Mouse (Mus musculus) C2C12 (cell line): ENCODE measurements around the gene Bmp7. TPM values are rescaled to one million over a fixed set of nuclear protein-coding genes. Genes with fewer than 3 reads are reported as not detected.

ENCODE experiments used
- H3K27me3 ChIP-seq: one replicate; pipeline ENCODE4 v1.6.1; 2011; ENCODE audit not compliant: control insufficient read depth, insufficient read depth, insufficient read length
- H3K36me3 ChIP-seq: one replicate; pipeline ENCODE4 v1.6.1; 2011; ENCODE audit not compliant: control insufficient read depth, insufficient read depth
- H3K4me3 ChIP-seq: one replicate; pipeline ENCODE4 v1.5.1; 2011; ENCODE audit warnings: mild to moderate bottlenecking, control low read depth; ENCODE audit not compliant: poor library complexity, insufficient read depth, severe bottlenecking
- H3K79me2 ChIP-seq: one replicate; pipeline ENCODE4 v1.6.1; 2011; ENCODE audit not compliant: control insufficient read depth, insufficient read depth
- H3K79me3 ChIP-seq: one replicate; pipeline ENCODE4 v1.6.1; 2011; ENCODE audit warnings: low read depth, control low read depth
- H3ac ChIP-seq: one replicate; pipeline ENCODE3; 2011; ENCODE audit warnings: low read depth; ENCODE audit not compliant: control insufficient read depth, insufficient read length
- CEBPB ChIP-seq: IDR thresholded peaks from one replicate; pipeline ENCODE4 v1.6.1; 2011; ENCODE audit warnings: low read depth, mild to moderate bottlenecking, control low read depth, moderate library complexity
- CTCF ChIP-seq: IDR thresholded peaks from one replicate; pipeline ENCODE4 v1.5.1; 2011; ENCODE audit not compliant: control insufficient read depth, insufficient read depth, insufficient read length
- FOSL1 ChIP-seq: IDR thresholded peaks from one replicate; pipeline ENCODE4 v1.8.0; 2011; ENCODE audit warnings: mild to moderate bottlenecking, low read length; ENCODE audit not compliant: poor library complexity, insufficient read depth, severe bottlenecking
- MAX ChIP-seq: IDR thresholded peaks from one replicate; pipeline ENCODE4 v1.6.1; 2011; ENCODE audit warnings: mild to moderate bottlenecking, control low read depth
- MYOD1 ChIP-seq: IDR thresholded peaks from one replicate; pipeline ENCODE4 v1.6.1; 2011; ENCODE audit warnings: low read depth; ENCODE audit not compliant: control insufficient read depth, insufficient read length
- MYOG ChIP-seq: IDR thresholded peaks from one replicate; pipeline ENCODE4 v1.6.1; 2011; ENCODE audit not compliant: control insufficient read depth, insufficient read length; ENCODE audit errors: extremely low read depth
- USF1 ChIP-seq: IDR thresholded peaks from one replicate; pipeline ENCODE4 v1.6.1; 2011; ENCODE audit warnings: low read depth, mild to moderate bottlenecking, control low read depth, moderate library complexity
- microRNA-seq: library from miRNA; unstranded; fragments of <30 nt; microRNA quantifications from one replicate; pipeline ENCODE4, GENCODE M21; 2019; ENCODE audit warnings: borderline microRNAs expressed
- polyA plus RNA-seq: library from polyadenylated mRNA; unstranded; fragments of >200 nt; fragmentation: generic; extraction: Trizol; gene quantifications from one replicate; pipeline ENCODE4 v1.2.1, GENCODE M21; 2012; ENCODE audit warnings: missing spikeins

Bmp7 gene
- polyA plus RNA-seq, 1 experiment = 0.01 TPM

DNA sequence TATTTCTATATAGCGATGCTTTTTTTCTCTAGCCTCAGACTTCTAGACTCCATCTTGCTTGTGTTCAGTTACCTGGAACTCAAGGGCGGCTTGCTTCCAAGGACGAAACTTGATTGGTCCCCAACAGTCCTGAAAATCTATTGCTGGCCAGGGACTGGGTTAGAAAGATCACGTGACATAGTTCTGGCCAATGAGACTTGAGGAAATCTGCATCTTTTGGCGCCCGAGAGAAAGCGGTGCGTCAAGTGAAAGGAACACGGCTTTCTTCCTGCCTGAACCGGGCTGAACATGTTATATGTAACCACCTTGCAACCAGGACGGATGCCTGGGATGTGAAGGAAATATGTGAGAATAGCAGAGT lies 114.4 kb downstream of the Bmp7 start:
- no peaks in the 10 kb centered on the region for H3K79me3 ChIP-seq
- no peaks in the 10 kb centered on the region for H3K36me3 ChIP-seq
- H3ac ChIP-seq = no peak overlapping the region
- H3K27me3 ChIP-seq = peaks cover 12% of the 10 kb centered on the region
- no peak overlapping the region for H3K4me3 ChIP-seq
- no peak for TF ChIP-seq MAX
- TF ChIP-seq MYOG = no peak
- TF ChIP-seq USF1 = peak; percentile 33
- TF ChIP-seq FOSL1 = no peak
- TF ChIP-seq MYOD1 = no peak
- no peak for TF ChIP-seq CEBPB
- H3K79me2 ChIP-seq = no peaks in the 10 kb centered on the region

DNA sequence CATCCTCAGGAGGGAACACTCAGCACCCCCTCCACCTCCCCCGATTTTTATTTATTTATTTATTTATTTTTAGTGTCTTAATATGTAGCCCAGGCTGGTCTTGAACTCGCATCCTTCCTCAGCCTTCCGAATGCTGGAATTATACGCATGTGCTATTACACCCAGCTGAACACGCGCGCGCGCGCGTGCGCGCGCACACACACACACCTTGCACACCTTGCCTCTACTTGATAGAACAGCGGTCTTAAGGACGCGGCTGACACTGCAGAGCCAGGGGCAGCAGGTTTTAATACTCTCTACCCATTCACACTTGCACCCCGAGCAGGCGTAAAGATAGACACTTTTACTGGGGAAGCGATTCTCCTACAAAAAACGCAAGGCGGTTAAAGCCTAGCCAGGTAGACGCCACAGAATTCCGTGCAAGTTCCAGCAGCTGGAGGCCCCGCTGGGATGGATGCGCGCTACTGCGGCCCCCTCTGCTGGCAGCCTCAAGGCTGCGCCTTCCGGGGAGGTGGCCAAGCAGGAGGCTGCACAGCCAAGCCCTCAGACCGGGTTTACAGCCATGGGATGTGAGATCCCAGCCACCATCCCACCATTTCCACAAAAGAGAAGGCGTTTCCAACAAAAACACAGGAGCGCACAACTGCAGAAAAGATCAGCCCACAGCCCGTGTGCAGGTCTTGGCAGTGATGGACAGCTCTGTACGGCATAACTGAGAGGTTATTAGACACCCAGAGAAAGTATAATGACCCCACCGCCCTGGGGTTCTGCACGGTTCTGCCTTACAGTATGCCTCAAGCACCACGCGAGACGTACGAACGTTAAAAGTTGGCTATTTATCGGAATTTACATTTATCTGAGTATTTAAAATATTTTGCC lies 115.0 kb downstream of the Bmp7 start:
- H3K36me3 ChIP-seq = no peaks in the 10 kb centered on the region
- peaks cover 12% of the 10 kb centered on the region for H3K27me3 ChIP-seq
- H3K4me3 ChIP-seq = no peak overlapping the region
- no peaks in the 10 kb centered on the region for H3K79me3 ChIP-seq
- no peaks in the 10 kb centered on the region for H3K79me2 ChIP-seq
- TF ChIP-seq CEBPB (no peak), CTCF (peak; percentile 20)
- H3ac ChIP-seq = no peak overlapping the region

DNA sequence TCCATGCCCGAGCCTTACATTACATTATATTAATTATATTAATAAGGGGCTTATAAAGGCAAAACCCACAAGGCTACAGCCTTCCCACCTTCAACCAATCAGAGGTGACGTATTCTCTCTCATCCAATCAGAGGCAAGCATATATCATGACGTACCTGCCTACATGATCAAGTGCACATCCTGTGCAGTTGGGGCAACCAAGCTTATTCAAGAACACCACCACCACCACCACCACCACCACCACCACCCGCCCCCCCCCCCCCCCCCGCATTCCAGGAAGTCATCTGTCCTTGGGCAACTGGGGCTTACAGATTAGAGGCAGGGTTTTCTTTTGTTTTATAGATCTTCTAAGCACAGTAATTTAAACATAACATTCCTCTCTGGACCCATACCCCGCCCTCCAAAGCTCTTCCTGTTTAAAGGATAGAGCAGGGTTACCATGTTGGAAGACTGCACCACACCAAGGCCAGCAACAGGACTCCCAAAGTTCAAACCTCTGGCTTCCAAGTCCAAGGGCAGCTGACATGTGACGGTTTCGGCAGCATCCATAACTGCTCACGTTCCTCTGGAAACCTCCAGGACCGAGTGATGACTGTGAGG lies 121.4 kb downstream of the Bmp7 start:
- TF ChIP-seq USF1 (no peak), MYOD1 (no peak), CTCF (no peak), MAX (no peak), FOSL1 (no peak), MYOG (no peak)

More for the DNA sequence above, 121.4 kb downstream of the Bmp7 start:
- Histone ChIP-seq H3K79me3 (no peaks in the 10 kb centered on the region), H3K27me3 (peaks cover 4% of the 10 kb centered on the region), H3K36me3 (no peaks in the 10 kb centered on the region), H3ac (no peak overlapping the region), H3K79me2 (no peaks in the 10 kb centered on the region), H3K4me3 (no peak overlapping the region)

Small RNAs within 50 kb of the gene (microRNA-seq; reads per million reads assigned to microRNA genes)
- not detected for gene Gm22773

Other genes with a start within 250 kb of the Bmp7 start
- not detected for gene Spo11, start 37.4 kb upstream of the Bmp7 start, polyA plus RNA-seq
- 83.7 TPM for gene Rae1, start 59.8 kb upstream of the Bmp7 start, polyA plus RNA-seq
- gene Rbm38, start 80.2 kb upstream of the Bmp7 start, polyA plus RNA-seq = 31.3 TPM
- gene Ctcfl, start 179.2 kb upstream of the Bmp7 start, polyA plus RNA-seq = not detected
- not detected for gene Pck1, start 212.7 kb upstream of the Bmp7 start, polyA plus RNA-seq